Mouse (Mus musculus): ENCODE data around the gene Fam160a1.

DNA sequence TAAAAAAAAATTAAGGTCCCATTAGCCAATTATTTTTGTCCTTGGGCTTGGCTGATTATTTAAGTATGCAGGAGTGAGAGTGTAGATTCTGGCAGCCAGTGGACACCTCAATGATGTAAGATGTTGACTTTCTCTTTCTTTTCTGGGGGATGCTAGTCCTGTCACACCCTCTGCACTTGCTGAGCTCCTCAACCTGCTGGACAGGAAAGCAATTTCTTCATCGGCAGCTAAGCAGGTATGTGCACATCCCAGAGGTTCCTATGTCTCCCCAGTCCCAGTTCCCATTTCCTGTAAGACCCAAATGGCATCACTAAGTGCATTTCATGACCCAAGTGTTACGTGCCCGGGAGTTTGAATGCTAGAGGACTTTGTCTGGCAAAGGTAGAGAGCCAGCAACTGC is 172.3 kb downstream of the Fam160a1 start:
- TF ChIP-seq CTCF (IDR thresholded peaks at IDR 0.05; ENCODE audit: low read depth, low read length) (no peak), POLR2A (IDR thresholded peaks at IDR 0.05; ENCODE audit: insufficient read depth, low read length) (no peak)
